Mouse (Mus musculus) subcutaneous adipose tissue, adult 2 months (tissue): ENCODE results near the gene Cd84. TPM values are rescaled to one million over a fixed set of nuclear protein-coding genes. Genes with fewer than 3 reads are reported as not detected.

Experiments
- polyA plus RNA-seq: library from polyadenylated mRNA; depleted of rRNA; stranded (reverse); fragments of >200 nt; gene quantifications from 2 replicates; pipeline ENCODE4 v1.2.3, GENCODE M21; 2012; ENCODE audit warnings: low replicate concordance; rRNA removed

The Cd84 gene
- polyA plus RNA-seq, result 4.3 and 4.4 TPM in 2 replicates

DNA sequence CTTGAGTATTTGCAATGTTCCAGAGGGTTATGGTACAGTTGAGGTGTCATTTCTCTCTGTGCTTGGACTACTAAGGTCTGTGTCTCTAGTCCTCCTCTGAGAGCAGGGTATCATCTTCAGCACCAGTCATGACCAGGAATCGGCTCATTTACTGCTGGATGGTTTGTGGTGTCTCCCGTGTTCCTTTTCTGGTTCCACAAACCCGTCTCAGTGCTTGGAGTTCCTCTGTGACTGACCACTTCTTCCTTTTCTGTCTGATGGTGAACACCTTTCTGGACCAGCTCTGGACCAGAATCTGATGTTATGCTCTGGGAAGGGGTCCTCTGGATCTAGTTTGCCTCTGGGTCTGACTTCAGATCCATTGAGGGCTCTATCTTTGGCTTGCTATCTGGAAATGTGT lies at the start of gene Cd84:
Gene Cd84, plus strand, starts transcription at position 210 of the 400 bp plus-strand sequence.

GRCm38 (mm10) chr1:171895364-171895763 lies 55.9 kb downstream of the Cd84 start, which contains the start of gene Gm10521:
Gm10521 (plus strand) TSS chr1:171895664.

DNA sequence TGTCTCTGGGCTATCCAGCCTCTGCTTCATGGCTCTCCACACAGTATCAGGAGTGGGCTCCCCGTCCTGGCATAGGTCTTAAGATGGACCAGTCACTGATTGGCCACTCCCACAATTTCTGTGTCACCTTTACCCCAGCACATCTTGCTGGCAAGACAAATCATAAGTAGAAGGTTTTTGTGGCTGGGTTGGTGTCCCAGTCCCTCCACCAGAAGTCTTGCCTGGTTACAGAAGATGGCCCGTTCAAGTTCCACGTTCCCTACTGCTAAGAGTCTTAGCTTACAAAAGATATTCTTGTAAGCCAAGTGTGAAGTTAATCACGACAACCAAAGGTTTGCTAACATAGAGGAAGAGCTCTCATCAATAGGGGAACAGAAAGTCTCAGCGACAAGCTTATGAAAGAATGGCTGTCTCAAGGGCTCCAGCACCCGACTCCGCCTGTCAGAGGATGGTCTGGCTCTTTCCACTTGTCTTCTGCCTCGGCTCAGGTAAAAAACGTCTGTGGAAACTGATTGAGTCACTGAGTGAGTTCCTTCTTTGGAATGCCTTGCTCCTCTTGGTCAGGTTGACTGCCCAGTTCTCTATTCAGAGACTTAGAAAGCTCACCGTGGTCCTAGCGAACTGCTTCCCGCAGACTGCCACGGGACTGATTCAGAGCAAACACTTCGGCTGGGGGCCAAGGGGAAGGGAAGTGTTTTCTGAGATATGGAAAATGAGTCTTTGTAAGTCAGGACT lies 78.0 kb downstream of the Cd84 start, which contains the start of gene Slamf6:
Gene Slamf6, plus strand, starts transcription at position 211 of the 735 bp plus-strand sequence.

Other genes with a start within 250 kb of the Cd84 start
- gene Ly9, start 232.3 kb upstream of the Cd84 start, polyA plus RNA-seq, result 1.6 and 4.8 TPM in 2 replicates
- gene Slamf7, start 186.7 kb upstream of the Cd84 start, polyA plus RNA-seq, result 1.3 and 5.3 TPM in 2 replicates
- gene Cd48, start 157.7 kb upstream of the Cd84 start, polyA plus RNA-seq, result 13.3 and 17.3 TPM in 2 replicates
- gene Slamf1, start 72.6 kb upstream of the Cd84 start, polyA plus RNA-seq, result 0.04 and 0.13 TPM in 2 replicates
- gene Gm10521, start 56.0 kb downstream of the Cd84 start, polyA plus RNA-seq, result 0.44 and 0.77 TPM in 2 replicates
- gene Slamf6, start 77.8 kb downstream of the Cd84 start, polyA plus RNA-seq, result 0.24 and 0.30 TPM in 2 replicates
- gene Vangl2, start 188.7 kb downstream of the Cd84 start, polyA plus RNA-seq, result 2.6 and 14.9 TPM in 2 replicates
- gene Nhlh1, start 217.9 kb downstream of the Cd84 start, polyA plus RNA-seq, result not detected in 2 replicates
- gene Copa, start 242.8 kb downstream of the Cd84 start, polyA plus RNA-seq, result 48.2 and 106 TPM in 2 replicates
- 114 and 136 TPM in 2 replicates for gene Ncstn, start 243.1 kb downstream of the Cd84 start, polyA plus RNA-seq